Mouse (Mus musculus): Measurements from ENCODE around the gene Tbx5. TPM values are rescaled to one million over a fixed set of nuclear protein-coding genes. Genes with fewer than 3 reads are reported as not detected.

The Tbx5 gene
- polyA plus RNA-seq, 1 experiment from 2014 or later, result 0.05 TPM

DNA sequence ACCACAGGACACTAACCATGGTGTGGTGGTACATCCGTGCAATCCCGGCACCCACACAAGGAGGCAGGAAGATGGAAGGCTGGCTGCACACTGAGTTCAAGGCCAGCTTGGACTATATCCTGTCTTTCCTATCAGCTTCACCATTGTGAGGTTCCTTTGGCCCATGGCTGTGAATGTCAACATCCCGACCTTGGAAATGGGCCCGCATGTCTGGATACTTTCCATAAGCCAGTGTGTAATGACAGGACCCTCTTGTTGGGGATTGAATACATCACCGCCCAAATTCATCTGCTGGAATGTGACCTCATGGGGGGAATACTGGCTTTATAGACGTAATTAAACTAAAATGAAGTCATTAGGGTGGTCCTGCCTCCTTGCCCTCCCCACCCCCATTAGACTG, 12.0 kb upstream of the Tbx5 start:
- Histone ChIP-seq H3K9ac (no peak overlapping the region), H3K9me3 (replicated peaks) (no peaks in the 10 kb centered on the region), H3K27ac (replicated peaks) (no peak overlapping the region), H3K4me2 (no peak overlapping the region), H3K4me3 (replicated peaks) (no peak overlapping the region), H3K36me3 (replicated peaks) (no peaks in the 10 kb centered on the region), H3K4me1 (replicated peaks) (no peaks in the 10 kb centered on the region), H3K27me3 (peaks cover 10% of the 10 kb centered on the region; the same call in 1 of the 2 replicates)
- no peak for ATAC-seq (ENCODE audit: insufficient read depth)
- 62% methylated on average over 6 of the region's 6 CpGs for WGBS (ENCODE audit: insufficient replicate concordance)

DNA sequence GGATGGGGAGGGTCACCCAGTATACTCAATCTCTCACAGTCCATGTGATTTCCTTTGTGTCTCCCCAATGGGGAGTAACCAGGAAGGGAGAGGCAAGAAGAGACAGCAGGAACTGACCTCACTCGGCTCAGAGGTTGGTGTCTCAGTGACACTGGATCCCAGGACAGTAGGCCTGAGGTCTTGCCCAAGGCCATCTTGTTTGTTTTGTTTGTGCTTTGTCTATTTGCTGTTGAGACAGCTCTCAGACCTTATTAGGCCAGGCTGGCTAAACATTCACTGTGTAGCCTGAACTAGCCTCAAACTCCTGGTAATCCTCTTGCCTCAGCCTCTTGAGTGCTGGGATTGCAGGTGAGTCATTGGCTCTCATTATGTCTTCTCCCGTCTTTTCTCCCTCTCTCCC, 11.0 kb upstream of the Tbx5 start:
- Histone ChIP-seq H3K27me3 (peaks cover 13% of the 10 kb centered on the region; the same call in 1 of the 2 replicates), H3K4me2 (no peak overlapping the region), H3K9me3 (replicated peaks) (no peaks in the 10 kb centered on the region), H3K4me1 (replicated peaks) (no peaks in the 10 kb centered on the region), H3K27ac (replicated peaks) (no peak overlapping the region), H3K4me3 (replicated peaks) (no peak overlapping the region), H3K9ac (no peak overlapping the region), H3K36me3 (replicated peaks) (no peaks in the 10 kb centered on the region)
- no peak for ATAC-seq (ENCODE audit: insufficient read depth)
- WGBS (ENCODE audit: insufficient replicate concordance), result 25% methylated on average over 2 of the region's 2 CpGs

DNA sequence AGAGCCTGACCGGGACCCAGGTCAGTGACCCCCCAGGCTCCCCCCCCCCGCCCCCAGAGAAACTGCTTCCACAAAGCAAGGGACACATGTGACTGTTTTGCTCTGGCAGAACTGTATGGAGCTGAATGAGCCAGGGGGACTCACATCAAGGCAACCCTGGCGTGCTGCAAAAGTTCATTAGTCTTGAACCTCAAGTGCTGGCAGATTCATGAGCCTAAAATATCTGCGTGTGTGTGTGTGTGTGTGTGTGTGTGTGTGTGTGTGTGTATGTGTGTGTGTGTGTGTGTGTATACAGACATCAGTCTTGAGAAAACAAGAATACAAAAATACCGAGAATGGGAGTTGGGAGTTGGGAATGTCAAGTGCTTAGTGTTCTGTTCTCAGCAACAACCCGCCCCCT, 5.1 kb upstream of the Tbx5 start:
- Histone ChIP-seq H3K4me1 (replicated peaks) (no peaks in the 10 kb centered on the region), H3K4me2 (no peak overlapping the region), H3K4me3 (replicated peaks) (no peak overlapping the region), H3K27me3 (peaks cover 57% of the 10 kb centered on the region), H3K27ac (replicated peaks) (no peak overlapping the region), H3K36me3 (replicated peaks) (no peaks in the 10 kb centered on the region), H3K9ac (no peak overlapping the region), H3K9me3 (replicated peaks) (no peaks in the 10 kb centered on the region)
- no peak for ATAC-seq (ENCODE audit: insufficient read depth)
- WGBS (ENCODE audit: insufficient replicate concordance), result 51% methylated on average over 6 of the region's 6 CpGs

DNA sequence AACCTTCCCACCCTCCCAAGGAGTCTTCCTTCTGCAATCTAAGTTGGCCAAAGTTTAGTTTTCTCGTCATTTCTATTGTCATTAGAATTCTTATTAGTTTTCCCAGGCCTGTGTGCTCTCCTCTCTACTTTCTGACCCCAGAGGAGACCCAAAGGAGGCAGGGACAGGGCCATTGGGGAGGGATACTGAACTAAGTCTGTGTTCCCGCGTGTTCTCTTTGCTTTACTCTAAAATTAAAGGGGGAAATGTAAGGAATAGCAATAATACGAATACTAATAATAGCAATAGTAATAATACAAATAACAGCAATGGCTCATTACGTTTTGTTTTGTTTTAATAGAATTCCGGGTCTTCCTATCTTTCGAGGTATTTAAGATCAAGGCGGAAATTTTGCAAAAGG, 1.9 kb upstream of the Tbx5 start:
- Histone ChIP-seq H3K27me3 (peaks cover 85% of the 10 kb centered on the region), H3K36me3 (replicated peaks) (no peaks in the 10 kb centered on the region), H3K9ac (no peak overlapping the region), H3K27ac (replicated peaks) (no peak overlapping the region), H3K9me3 (replicated peaks) (no peaks in the 10 kb centered on the region), H3K4me2 (0 out of 2 replicates have a peak overlapping the region, but pooled peaks have one; percentile 49), H3K4me1 (replicated peaks) (no peaks in the 10 kb centered on the region), H3K4me3 (replicated peaks) (no peak overlapping the region)
- ATAC-seq (ENCODE audit: insufficient read depth), result no peak
- 7% methylated on average over 8 of the region's 8 CpGs for WGBS (ENCODE audit: insufficient replicate concordance)

DNA sequence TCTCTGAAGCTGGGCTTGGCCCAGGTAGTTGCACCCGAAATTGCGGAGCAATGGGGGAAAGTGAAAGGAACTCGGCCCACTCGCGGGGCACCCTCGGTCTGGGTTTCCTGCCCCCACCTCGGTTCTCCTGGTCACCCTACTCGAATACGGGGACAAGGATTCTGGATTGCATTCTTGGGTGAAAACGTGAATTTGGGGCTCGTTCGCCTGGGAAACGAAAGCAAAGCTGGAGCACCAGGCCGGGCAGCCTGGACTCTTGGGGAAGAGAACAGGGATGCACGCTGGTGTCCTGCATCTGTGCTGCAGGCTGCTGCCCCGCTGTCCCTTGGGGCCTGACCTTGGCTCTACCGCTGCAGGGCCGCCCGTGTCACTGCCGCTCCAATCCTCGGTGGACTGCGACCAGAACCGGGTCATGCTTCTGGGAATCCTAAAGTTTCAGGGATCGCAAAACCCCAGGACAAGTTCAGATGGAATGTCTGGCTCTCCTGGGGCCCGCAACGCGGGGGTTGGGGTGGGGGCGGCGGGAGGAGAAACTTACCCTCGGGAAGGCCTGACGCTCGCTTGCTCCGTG, 1.2 kb upstream of the Tbx5 start:
- no peak for ATAC-seq (ENCODE audit: insufficient read depth)
- WGBS (ENCODE audit: insufficient replicate concordance), result 2% methylated on average over 33 of the region's 33 CpGs

DNA sequence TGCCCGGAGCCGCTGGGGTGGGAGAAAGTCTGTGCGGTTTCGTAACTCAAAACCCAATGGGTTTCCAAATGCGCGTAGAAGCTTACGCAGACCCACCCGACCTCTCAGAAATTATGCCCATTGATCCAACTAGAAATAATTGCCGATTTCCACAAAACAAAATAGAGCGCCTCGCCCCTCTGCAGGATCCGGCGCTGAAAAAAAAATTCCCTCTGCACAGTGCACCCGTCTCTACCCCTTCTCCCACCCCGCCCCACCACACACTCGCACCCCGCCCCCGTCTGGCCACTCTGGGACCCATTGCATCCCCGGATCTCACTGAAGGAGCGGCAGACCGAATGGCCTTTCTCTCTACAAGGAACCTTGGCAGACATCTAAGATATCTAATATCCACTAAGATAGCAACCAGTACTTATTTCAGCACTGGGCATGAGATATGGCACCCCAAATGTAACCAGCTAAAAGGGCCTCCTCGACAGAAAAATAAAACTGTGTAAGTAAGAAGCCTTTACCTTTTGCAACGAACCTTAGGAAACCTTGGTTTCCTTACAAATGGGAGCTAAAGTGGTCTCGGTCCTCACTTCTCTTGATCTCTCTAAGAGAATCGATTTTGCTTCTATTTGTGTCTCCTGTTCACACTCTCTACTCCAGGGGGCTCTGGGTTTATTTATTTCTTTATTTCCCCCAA, 533 bp upstream of the Tbx5 start:
- Histone ChIP-seq H3K4me2 (peak overlapping the region; percentile 49), H3K4me3 (replicated peaks) (peak overlapping the region; percentile 29; the same call in 1 of the 2 replicates), H3K4me1 (replicated peaks) (no peaks in the 10 kb centered on the region), H3K27me3 (peaks cover 91% of the 10 kb centered on the region), H3K27ac (replicated peaks) (no peak overlapping the region), H3K9me3 (replicated peaks) (no peaks in the 10 kb centered on the region), H3K36me3 (replicated peaks) (no peaks in the 10 kb centered on the region), H3K9ac (no peak overlapping the region)
- 2% methylated on average over 25 of the region's 25 CpGs for WGBS (ENCODE audit: insufficient replicate concordance)
- ATAC-seq (ENCODE audit: insufficient read depth), result no peak

More for the DNA sequence above, 1.2 kb upstream of the Tbx5 start:
- Histone ChIP-seq H3K4me3 (replicated peaks) (peak overlapping the region; percentile 29), H3K36me3 (replicated peaks) (no peaks in the 10 kb centered on the region), H3K9ac (no peak overlapping the region), H3K9me3 (replicated peaks) (no peaks in the 10 kb centered on the region), H3K4me1 (replicated peaks) (no peaks in the 10 kb centered on the region), H3K4me2 (peak overlapping the region; percentile 49), H3K27me3 (peaks cover 90% of the 10 kb centered on the region), H3K27ac (replicated peaks) (no peak overlapping the region)

DNA sequence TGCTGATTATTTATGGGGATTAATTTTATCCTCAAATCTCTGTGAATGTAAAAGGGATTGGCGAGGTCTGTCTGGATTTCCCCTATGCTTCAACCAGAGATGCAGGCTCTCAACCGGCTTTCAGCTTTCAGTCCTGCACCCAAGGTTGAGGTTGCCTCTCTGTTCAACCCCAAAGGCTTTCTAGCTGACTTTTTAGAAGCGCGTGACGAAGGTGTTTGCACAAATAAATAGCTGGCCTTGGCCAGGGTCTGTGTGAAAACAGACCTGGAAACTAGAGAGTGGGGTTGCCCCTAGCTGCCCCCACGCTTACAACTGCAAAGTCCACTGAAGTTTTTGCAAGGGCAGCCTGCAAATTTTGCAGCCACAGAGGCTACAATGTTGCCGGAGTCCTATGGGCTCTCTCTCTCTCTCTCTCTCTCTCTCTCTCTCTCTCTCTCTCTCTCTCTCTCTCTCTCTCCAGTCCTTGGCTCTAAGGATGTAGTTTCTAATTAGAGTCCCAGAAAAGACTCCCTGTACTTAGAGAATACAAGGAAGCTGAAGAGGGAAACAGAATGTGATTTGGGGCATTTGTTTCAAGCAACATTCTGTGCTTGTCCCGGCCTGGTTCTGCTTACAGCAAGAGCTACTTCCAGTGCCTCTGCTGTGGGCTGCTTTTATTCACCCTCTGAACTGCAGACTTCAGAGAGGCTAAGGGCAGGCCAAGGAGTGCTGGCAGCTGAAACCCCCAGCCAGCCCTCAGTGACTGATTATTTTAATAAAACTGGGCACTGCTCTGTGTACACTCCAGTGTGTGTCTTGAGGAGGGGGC, 959 bp downstream of the Tbx5 start:
- Histone ChIP-seq H3K4me1 (replicated peaks) (no peaks in the 10 kb centered on the region), H3K9ac (no peak overlapping the region), H3K27ac (replicated peaks) (no peak overlapping the region), H3K4me2 (no peak overlapping the region), H3K36me3 (replicated peaks) (no peaks in the 10 kb centered on the region), H3K9me3 (replicated peaks) (no peaks in the 10 kb centered on the region), H3K4me3 (replicated peaks) (no peak overlapping the region), H3K27me3 (peaks cover 100% of the 10 kb centered on the region)
- 6% methylated on average over 8 of the region's 8 CpGs for WGBS (ENCODE audit: insufficient replicate concordance)
- no peak for ATAC-seq (ENCODE audit: insufficient read depth)

DNA sequence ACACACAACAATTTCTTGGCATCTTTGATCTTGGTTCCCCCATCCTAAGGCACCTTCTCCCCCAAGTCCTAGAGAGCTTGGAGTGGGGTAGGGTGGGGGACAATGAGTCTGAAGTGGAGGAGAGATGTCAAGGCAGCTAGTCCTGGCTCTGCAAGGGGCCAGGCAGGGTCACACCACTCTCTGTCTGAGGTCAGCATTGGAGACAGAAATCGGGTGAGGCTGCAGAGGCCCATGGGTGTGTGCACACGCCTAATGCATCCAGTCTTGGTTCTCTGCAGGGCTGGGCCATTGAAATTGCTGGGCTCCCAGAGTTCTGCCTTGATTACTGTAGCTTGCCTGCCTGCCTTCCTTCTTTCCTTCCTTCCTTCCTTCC, 1.5 kb downstream of the Tbx5 start:
- Histone ChIP-seq H3K4me2 (no peak overlapping the region), H3K4me1 (replicated peaks) (no peaks in the 10 kb centered on the region), H3K36me3 (replicated peaks) (no peaks in the 10 kb centered on the region), H3K27me3 (peaks cover 100% of the 10 kb centered on the region), H3K9me3 (replicated peaks) (no peaks in the 10 kb centered on the region), H3K27ac (replicated peaks) (no peak overlapping the region), H3K4me3 (replicated peaks) (no peak overlapping the region), H3K9ac (no peak overlapping the region)
- 2% methylated on average over 2 of the region's 2 CpGs for WGBS (ENCODE audit: insufficient replicate concordance)
- no peak for ATAC-seq (ENCODE audit: insufficient read depth)

DNA sequence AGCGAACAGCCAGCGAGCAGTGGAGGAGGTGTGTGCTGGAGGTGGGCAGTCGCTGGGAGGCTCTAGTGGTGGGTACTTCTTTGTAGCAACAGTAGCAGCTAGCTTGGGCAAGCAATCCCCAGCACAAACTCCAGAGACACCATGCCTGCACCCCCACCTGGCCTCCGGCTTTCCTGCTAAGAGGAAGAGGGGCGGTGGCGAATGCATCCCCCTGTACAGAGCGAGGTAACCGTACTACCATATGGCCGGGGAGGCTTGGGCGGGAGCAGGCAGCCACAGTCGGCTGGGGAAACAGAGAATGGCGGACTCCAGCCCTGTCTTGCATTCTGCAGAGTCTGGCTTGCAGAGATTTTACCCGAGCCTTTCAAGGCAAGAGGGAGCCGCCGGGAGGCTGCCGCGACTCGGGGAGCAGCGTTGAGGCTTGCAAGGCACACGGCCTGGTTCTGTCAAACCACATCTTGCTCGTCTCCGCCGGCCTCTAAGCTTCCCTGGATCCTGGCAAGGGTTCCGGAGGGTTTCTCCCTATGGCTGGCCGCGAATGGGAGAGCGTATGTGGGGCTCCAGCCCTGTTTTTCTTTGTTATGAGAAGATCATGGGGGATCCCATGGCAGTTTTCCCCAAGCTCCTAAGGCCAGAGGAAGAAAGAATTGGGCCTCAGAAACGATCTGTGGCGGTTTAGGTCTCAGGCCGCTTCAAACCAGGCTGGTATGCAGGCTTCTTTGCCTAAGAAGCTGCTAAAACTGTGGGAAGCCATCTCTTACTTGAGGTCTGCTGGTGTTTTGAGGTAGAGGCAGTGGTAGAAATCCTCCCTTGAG, 2.8 kb downstream of the Tbx5 start:
- peaks cover 100% of the 10 kb centered on the region for H3K27me3 ChIP-seq
- H3K9ac ChIP-seq, result no peak overlapping the region
- H3K4me2 ChIP-seq, result no peak overlapping the region
- no peaks in the 10 kb centered on the region for H3K9me3 ChIP-seq (replicated peaks)
- no peak overlapping the region for H3K4me3 ChIP-seq (replicated peaks)
- no peaks in the 10 kb centered on the region for H3K4me1 ChIP-seq (replicated peaks)
- H3K36me3 ChIP-seq (replicated peaks), result no peaks in the 10 kb centered on the region
- no peak for ATAC-seq (ENCODE audit: insufficient read depth)
- no peak overlapping the region for H3K27ac ChIP-seq (replicated peaks)
- 2% methylated on average over 30 of the region's 30 CpGs for WGBS (ENCODE audit: insufficient replicate concordance)

DNA sequence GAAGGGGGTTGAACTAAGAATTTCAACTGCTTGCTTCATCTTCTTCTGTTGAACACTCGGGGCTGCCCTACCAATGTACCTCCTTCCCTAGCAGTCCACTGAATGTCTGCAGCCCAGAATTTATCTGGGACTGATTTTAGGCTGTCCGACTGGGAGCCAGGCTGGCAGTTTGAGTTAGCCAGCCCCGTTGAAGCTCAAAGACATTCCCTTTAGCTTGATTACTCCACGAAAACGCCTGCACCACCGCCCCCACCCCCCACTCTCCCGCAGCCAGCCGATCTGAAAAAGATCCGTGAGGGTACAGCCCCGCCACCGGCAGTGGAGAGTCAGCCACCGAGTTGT, 3.4 kb downstream of the Tbx5 start:
- no peak overlapping the region for H3K4me3 ChIP-seq (replicated peaks)

More for the DNA sequence above, 3.4 kb downstream of the Tbx5 start:
- 2% methylated on average over 12 of the region's 12 CpGs for WGBS (ENCODE audit: insufficient replicate concordance)
- H3K27me3 ChIP-seq, result peaks cover 100% of the 10 kb centered on the region
- H3K4me1 ChIP-seq (replicated peaks), result no peaks in the 10 kb centered on the region
- H3K9me3 ChIP-seq (replicated peaks), result no peaks in the 10 kb centered on the region
- no peak overlapping the region for H3K27ac ChIP-seq (replicated peaks)
- H3K36me3 ChIP-seq (replicated peaks), result no peaks in the 10 kb centered on the region
- no peak overlapping the region for H3K4me2 ChIP-seq
- H3K9ac ChIP-seq, result no peak overlapping the region
- ATAC-seq (ENCODE audit: insufficient read depth), result no peak
